Mouse (Mus musculus) spleen, postnatal 10 days (tissue): ENCODE measurements around the gene Neurl1b.

Experiments used
- DNase-seq, 2 experiments: peaks; one replicate each; pipeline ENCODE4 v3.0.0; 2021 to 2022; ENCODE audit warnings: low spot score in 2 of 2

The Neurl1b gene

GRCm38 (mm10) chr17:26414523-26415354 lies at the start of gene Neurl1b:
TSS of gene Neurl1b (plus strand) at chr17:26414829.
- DNase-seq: peak; percentile 56 to 79

DNA sequence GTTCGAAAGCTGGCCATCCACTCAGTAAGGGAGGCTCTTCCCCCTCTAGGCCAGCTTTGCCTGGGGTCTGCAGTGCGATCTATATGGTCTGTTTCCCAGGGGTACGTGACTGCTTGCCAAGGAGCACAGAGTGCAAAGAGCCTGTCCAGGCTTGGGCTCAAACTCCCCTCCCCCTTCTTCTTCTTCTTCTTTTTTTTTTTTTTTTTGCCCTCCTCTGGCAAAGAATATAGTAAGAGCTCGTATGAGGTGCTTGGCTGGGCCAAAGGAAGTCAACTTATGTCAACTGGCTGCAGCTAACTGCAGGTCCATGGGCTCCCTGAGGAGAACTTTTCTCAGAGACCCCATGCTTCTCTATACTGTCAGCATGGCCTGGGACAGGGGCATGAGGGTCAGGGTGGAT lies 47.8 kb upstream of the Neurl1b start:
- no peak for DNase-seq

DNA sequence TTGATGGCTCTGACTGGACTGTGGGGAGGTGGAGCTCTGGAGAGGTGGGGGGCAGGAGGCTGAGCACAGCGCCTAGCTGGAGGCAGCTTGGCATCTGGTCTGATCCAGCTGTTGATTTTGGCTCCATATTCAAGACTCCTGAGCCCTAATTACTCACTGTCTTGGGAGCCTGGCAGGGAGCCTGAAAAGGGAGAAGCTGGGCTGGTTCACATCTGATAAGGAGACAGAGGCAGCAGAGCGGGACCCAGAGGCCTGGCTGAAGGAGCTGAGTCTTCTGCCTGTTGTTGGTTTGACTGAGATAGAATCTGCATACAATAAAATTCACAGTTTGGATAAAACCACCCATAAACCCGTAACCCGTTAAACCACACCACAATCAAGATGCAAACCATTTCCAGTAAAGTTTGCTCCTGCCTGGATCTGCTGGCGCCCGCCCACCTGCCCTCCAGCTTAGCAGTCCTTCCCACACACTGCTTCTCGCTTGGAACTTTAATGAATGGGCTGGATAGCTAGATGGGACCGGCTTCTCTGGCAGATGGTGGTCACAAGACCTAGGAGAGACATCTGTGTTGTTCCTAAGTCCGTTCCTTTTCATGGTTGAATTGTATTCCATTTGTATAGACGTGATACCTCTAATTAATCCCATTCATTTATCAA lies 46.2 kb upstream of the Neurl1b start:
- peak in 1 of 2 experiments; percentile 52 for DNase-seq

GRCm38 (mm10) chr17:26370521-26371245 lies 43.9 kb upstream of the Neurl1b start:
- peak in 1 of 2 experiments; percentile 74 for DNase-seq

DNA sequence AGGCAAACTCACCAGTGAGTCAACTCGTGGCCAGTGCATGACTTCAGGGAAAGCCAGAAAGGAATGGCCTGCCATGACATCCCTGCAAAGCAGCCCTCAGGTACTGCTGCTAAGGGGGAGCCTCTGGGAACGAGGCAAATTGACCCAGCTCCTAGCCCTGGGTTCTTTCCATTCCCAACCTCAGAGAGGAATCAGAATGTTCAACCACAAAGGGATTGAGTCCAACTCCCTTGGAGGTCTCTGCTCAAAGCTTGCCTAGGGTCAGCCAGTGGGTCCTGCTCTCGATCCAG lies 43.4 kb upstream of the Neurl1b start:
- DNase-seq: no peak

- no peak for DNase-seq
These were observed 41.4 kb upstream of the Neurl1b start for GRCm38 (mm10) chr17:26373211-26373610.

DNA sequence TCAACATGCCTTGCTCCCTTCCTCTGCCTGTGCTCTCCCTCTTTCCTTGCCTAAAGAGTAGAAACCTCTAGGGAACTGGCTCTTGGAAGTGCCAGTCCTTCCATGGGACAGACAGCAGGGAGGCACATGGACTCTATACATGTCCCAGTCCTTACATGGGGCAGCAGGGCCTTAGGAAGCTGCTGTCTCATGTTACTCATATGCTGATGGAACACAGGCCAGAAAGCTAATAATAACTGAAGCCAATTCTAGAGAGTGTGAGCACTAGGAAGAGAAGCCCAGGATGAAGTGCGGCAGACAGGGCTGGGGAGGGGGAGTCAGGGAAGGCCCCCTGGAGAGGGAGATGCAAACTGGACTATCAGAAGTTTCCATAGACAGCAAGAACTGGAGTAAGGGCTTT lies 38.2 kb upstream of the Neurl1b start:
- DNase-seq: no peak

DNA sequence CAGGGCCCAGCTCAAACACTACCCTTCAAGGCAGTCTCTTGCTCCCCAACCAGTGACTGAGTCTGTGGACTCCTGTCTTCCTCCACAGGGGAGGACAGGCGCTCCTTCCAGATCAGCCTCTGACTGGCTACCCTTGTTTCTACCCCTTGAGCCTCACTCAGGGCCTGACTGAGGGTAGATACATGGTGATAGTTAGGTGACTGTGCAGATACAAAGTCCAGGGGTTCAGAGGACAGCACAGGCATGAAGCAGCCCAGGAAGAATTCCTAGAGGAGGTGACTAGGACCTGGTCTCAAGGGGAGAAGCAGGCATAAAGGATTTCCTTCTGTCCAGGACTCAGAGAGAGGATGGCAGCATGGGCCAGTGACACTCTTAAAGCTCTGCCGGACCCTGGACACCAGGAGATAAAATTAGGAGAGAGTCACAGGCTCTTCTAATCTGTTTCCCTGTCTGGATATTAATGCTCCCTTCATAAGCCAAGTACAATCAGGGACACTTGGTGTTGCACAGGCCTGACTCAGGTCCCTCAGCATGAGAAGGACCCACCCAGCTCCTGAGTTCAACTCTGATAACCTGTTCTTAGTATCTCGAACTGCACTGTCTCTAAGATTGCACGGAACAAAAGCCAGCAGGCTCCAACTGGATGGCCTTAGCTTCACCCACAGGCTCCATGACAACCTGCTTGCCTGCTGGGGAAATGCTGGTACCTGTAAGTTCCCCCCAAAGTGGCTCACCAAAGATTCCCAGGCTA lies 37.5 kb upstream of the Neurl1b start:
- no peak for DNase-seq

- DNase-seq: no peak
These were observed 34.2 kb upstream of the Neurl1b start for GRCm38 (mm10) chr17:26380280-26380985.

GRCm38 (mm10) chr17:26380986-26381446 lies 33.6 kb upstream of the Neurl1b start:
- no peak for DNase-seq

- no peak for DNase-seq
These were observed 33.0 kb upstream of the Neurl1b start for GRCm38 (mm10) chr17:26381613-26382012.

- no peak for DNase-seq
These were observed 32.5 kb upstream of the Neurl1b start for GRCm38 (mm10) chr17:26382176-26382575.

DNA sequence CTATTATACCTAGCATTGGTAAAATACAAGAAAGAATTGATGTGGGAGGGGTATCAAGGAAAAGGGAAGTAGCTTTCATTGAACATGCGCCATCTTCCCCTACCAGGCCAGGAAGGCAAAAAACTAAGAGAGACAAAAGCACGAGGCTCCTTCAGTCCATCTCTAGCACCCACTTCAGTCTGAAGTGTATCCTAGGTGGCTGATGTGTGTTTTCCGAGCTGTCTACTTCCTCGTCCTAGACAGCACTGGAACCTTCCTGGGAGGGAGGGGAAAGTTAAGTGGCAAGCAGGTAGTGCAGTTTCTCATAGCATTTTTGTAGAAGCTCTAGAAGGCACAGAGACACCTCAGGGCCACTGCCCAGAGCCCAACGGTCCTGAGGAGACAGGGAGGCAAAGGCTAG lies 31.9 kb upstream of the Neurl1b start:
- no peak for DNase-seq

DNA sequence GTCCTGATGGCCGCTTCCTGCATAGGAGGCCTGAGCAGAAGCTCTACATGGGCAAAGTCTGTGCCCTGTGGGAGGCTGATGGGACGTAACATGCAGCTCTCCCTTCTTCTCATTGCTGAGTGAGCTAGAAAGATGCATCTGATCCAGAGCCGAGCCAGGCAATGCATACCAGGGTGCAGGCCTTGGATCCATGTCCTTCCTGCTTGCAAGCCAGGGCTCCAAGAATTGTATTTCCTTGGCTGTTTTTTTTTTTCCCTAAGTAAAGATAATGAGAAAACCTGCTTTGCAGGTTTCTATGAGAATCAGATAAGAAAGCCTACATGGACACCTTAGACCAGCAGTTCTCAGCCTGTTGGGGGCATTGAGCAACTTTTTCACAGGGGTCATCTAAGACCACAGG lies 30.5 kb upstream of the Neurl1b start:
- DNase-seq: no peak

GRCm38 (mm10) chr17:26385252-26386130 lies 29.1 kb upstream of the Neurl1b start:
- no peak for DNase-seq

GRCm38 (mm10) chr17:26386131-26386481 lies 28.5 kb upstream of the Neurl1b start:
- no peak for DNase-seq

DNA sequence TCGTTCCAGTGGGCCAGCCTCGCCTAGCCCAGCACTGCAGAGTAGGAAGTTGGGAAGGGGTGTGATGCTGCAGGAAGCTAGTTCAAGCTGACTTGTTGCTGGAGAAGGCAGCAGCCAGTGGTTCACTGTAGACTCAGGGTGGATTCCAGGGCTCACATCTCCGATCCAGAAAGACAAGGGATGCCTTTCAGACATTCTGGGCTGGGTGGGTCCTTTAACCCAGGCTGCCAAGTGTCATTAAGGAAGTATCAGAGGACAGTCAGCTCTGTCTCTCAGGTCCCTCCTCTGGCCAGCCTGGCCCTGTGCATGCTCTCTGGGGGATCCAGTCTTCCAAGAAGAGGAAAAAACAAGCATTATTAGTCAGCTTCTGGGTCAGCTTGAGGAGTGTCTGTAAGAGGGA lies 26.5 kb upstream of the Neurl1b start:
- no peak for DNase-seq

- DNase-seq: no peak
These were observed 25.4 kb upstream of the Neurl1b start for GRCm38 (mm10) chr17:26389241-26389640.

GRCm38 (mm10) chr17:26390666-26391065 lies 24.0 kb upstream of the Neurl1b start:
- DNase-seq: no peak

- no peak for DNase-seq
These were observed 22.3 kb upstream of the Neurl1b start for GRCm38 (mm10) chr17:26392355-26392754.
